Comparison of ENCODE assay signal across 7 mouse cellular contexts in genomic region chr8:61591446-61591845, GRCm38 (mm10).
DNase-seq lines count a peak whose midpoint lies in the region; ATAC-seq lines count a peak whose summit lies in the region.

No protein-coding gene starts in this region.

- no peaks in the 10 kb centered on the region for H3K9me3 ChIP-seq in lung, embryonic 15.5 days
- no peaks in the 10 kb centered on the region for H3K9me3 ChIP-seq in embryonic facial prominence, embryonic 13.5 days
- H3K9me3 ChIP-seq in hindbrain, embryonic 15.5 days, result no peaks in the 10 kb centered on the region
- no peaks in the 10 kb centered on the region for H3K9me3 ChIP-seq in midbrain, embryonic 13.5 days

- H3K36me3 ChIP-seq in lung, embryonic 15.5 days, result no peaks in the 10 kb centered on the region
- H3K36me3 ChIP-seq in embryonic facial prominence, embryonic 13.5 days, result no peaks in the 10 kb centered on the region
- no peaks in the 10 kb centered on the region for H3K36me3 ChIP-seq in hindbrain, embryonic 15.5 days
- no peaks in the 10 kb centered on the region for H3K36me3 ChIP-seq in midbrain, embryonic 13.5 days

- peak overlapping the region; percentile 99 for H3K27ac ChIP-seq in lung, embryonic 15.5 days
- H3K27ac ChIP-seq in embryonic facial prominence, embryonic 13.5 days, result peak overlapping the region; percentile 94
- H3K27ac ChIP-seq in hindbrain, embryonic 15.5 days (replicated peaks), result peak overlapping the region; percentile 70; the same call in 1 of the 2 replicates
- H3K27ac ChIP-seq in midbrain, embryonic 13.5 days, result peak overlapping the region; percentile 76

- no peak for DNase-seq in lung, postnatal 14 days
- DNase-seq in MN1 (ENCODE audit: low spot score), result no peak
- no peak for DNase-seq in gastrocnemius, adult 18-20 months (ENCODE audit: low spot score)

- peak overlapping the region; percentile 79 for H3K4me3 ChIP-seq in lung, embryonic 15.5 days
- H3K4me3 ChIP-seq in embryonic facial prominence, embryonic 13.5 days, result peak overlapping the region; percentile 69
- peak overlapping the region; percentile 59 for H3K4me3 ChIP-seq in hindbrain, embryonic 15.5 days
- peak overlapping the region; percentile 68 for H3K4me3 ChIP-seq in midbrain, embryonic 13.5 days (replicated peaks)

- peaks cover 28% of the 10 kb centered on the region for H3K4me1 ChIP-seq in lung, embryonic 15.5 days
- H3K4me1 ChIP-seq in embryonic facial prominence, embryonic 13.5 days, result peaks cover 34% of the 10 kb centered on the region
- H3K4me1 ChIP-seq in hindbrain, embryonic 15.5 days (replicated peaks), result peaks cover 10% of the 10 kb centered on the region
- H3K4me1 ChIP-seq in midbrain, embryonic 13.5 days (replicated peaks), result peaks cover 36% of the 10 kb centered on the region

- WGBS in lung, embryonic 15.5 days, result 12% methylated on average over 8 of the region's 8 CpGs
- WGBS in embryonic facial prominence, embryonic 13.5 days, result 5% methylated on average over 8 of the region's 8 CpGs
- 5% methylated on average over 8 of the region's 8 CpGs for WGBS in hindbrain, embryonic 15.5 days
- 3% methylated on average over 8 of the region's 8 CpGs for WGBS in midbrain, embryonic 13.5 days

- H3K9ac ChIP-seq in lung, embryonic 15.5 days, result no peak overlapping the region
- peak overlapping the region; percentile 80; the same call in 1 of the 2 replicates for H3K9ac ChIP-seq in embryonic facial prominence, embryonic 13.5 days
- peak overlapping the region; percentile 58; the same call in 1 of the 2 replicates for H3K9ac ChIP-seq in hindbrain, embryonic 15.5 days
- H3K9ac ChIP-seq in midbrain, embryonic 13.5 days (replicated peaks), result peak overlapping the region; percentile 75

- H3K27me3 ChIP-seq in lung, embryonic 15.5 days, result no peaks in the 10 kb centered on the region
- H3K27me3 ChIP-seq in embryonic facial prominence, embryonic 13.5 days, result no peaks in the 10 kb centered on the region
- H3K27me3 ChIP-seq in hindbrain, embryonic 15.5 days, result no peaks in the 10 kb centered on the region
- H3K27me3 ChIP-seq in midbrain, embryonic 13.5 days, result no peaks in the 10 kb centered on the region

- H3K4me2 ChIP-seq in lung, embryonic 15.5 days, result peak overlapping the region; percentile 83
- peak overlapping the region; percentile 74 for H3K4me2 ChIP-seq in embryonic facial prominence, embryonic 13.5 days
- peak overlapping the region; percentile 92 for H3K4me2 ChIP-seq in hindbrain, embryonic 15.5 days
- peak overlapping the region; percentile 93 for H3K4me2 ChIP-seq in midbrain, embryonic 13.5 days (replicated peaks)

- peak; percentile 32; the same call in 1 of the 2 replicates for ATAC-seq in lung, embryonic 15.5 days (ENCODE audit: borderline replicate concordance, extremely low read depth, low FRiP score, low TSS enrichment)
- no peak for ATAC-seq in embryonic facial prominence, embryonic 13.5 days (ENCODE audit: insufficient number of reproducible peaks, insufficient read depth, low FRiP score, low TSS enrichment, low read depth)
- ATAC-seq in hindbrain, embryonic 15.5 days (ENCODE audit: low FRiP score, low read depth), result peak; percentile 28; the same call in 1 of the 2 replicates
- ATAC-seq in midbrain, embryonic 13.5 days, result peak; percentile 48
